In the genomic region with DNA sequence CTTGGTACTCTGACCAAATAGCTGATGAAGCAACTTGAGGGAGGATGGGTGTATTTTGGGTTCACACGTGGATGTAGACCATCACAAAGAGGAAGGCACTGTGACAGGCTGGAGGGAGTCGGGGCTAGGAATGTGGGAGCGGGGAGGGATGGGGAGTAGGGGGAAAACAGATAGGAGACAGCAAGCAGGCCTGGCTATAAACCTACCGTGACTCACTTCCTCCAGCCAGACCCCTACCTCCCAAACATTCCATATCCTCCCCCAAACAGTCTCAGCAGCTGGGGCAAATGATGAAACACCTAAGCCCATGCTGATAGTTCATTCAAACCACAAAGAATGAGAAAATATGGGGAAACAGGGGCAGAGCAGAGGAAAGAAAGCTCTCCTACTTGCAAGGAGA, we compare ENCODE assay signal across 24 mouse cellular contexts.
A peak's percentile ranks its signal among the peaks of the same experiment; 100 is the strongest.
DNase-seq lines count a peak whose midpoint lies in the region; ATAC-seq and TF ChIP-seq lines count a peak whose summit lies in the region.
"Had no signal": no experiment of that assay in that cellular context is flagged by ENCODE, and none has a peak within 500 bp of the region (broad histone marks: within the 10 kb centered on the region; RNA-seq: fewer than 3 reads in every experiment).

No protein-coding gene starts in this region.

- H3K9ac ChIP-seq in heart, adult 2 months (ENCODE audit: low read depth, low read length): no peak overlapping the region
- H3K9ac ChIP-seq in heart, embryonic 15.5 days: no peak overlapping the region
- H3K9ac ChIP-seq: embryonic facial prominence, embryonic 12.5 days; forebrain, embryonic 13.5 days had no signal

- H3K79me2 ChIP-seq in heart, adult 2 months (replicated peaks; ENCODE audit: control insufficient read depth, insufficient read depth, low read length): no peaks in the 10 kb centered on the region

- no peak overlapping the region for H3K4me2 ChIP-seq in heart, embryonic 15.5 days
- H3K4me2 ChIP-seq: embryonic facial prominence, embryonic 12.5 days; forebrain, embryonic 13.5 days had no signal

- peak overlapping the region; percentile 64 for H3K27ac ChIP-seq in heart, embryonic 10.5 days
- no peak overlapping the region for H3K27ac ChIP-seq in heart, adult 2 months
- no peak overlapping the region for H3K27ac ChIP-seq in heart, embryonic 15.5 days
- H3K27ac ChIP-seq: embryonic facial prominence, embryonic 10.5 days; embryonic facial prominence, embryonic 12.5 days; forebrain, embryonic 13.5 days had no signal

- H3K4me3 ChIP-seq in heart, embryonic 10.5 days: no peak overlapping the region
- no peak overlapping the region for H3K4me3 ChIP-seq in heart, adult 2 months
- H3K4me3 ChIP-seq in heart, embryonic 15.5 days: no peak overlapping the region
- H3K4me3 ChIP-seq: embryonic facial prominence, embryonic 10.5 days; embryonic facial prominence, embryonic 12.5 days; forebrain, embryonic 13.5 days had no signal

- TF ChIP-seq POLR2A in heart, adult 2 months (IDR thresholded peaks at IDR 0.05; ENCODE audit: insufficient read depth, low read depth, low read length): no peak

- H3K36me3 ChIP-seq in heart, embryonic 10.5 days: no peaks in the 10 kb centered on the region
- no peaks in the 10 kb centered on the region for H3K36me3 ChIP-seq in heart, adult 2 months (ENCODE audit: control insufficient read depth, insufficient read depth, low read length)
- H3K36me3 ChIP-seq in heart, embryonic 15.5 days: no peaks in the 10 kb centered on the region
- H3K36me3 ChIP-seq: embryonic facial prominence, embryonic 10.5 days; embryonic facial prominence, embryonic 12.5 days; G1E had no signal

- ATAC-seq in heart, embryonic 15.5 days (replicated peaks; ENCODE audit: insufficient number of reproducible peaks, insufficient read depth, low FRiP score, low read depth): 0 out of 2 replicates have a peak, but pooled peaks have one; percentile 10
- ATAC-seq in granulocyte monocyte progenitor cell, adult 5-6 weeks (replicated peaks; ENCODE audit: poor library complexity, severe bottlenecking): peak; percentile 56
- peak; percentile 44 for ATAC-seq in megakaryocyte progenitor cell, adult 5-6 weeks (replicated peaks; ENCODE audit: poor library complexity)
- ATAC-seq: activated CD4-positive, CD25-positive, alpha-beta regulatory T cell, adult 4 months; CD4-positive, CD25-positive, alpha-beta regulatory T cell, adult 4 months; forebrain, embryonic 13.5 days; Patski had no signal

- TF ChIP-seq EP300 in heart, adult 2 months (IDR thresholded peaks at IDR 0.05; ENCODE audit: insufficient read depth, low read depth, low read length): no peak

- no peaks in the 10 kb centered on the region for H3K27me3 ChIP-seq in heart, embryonic 10.5 days (ENCODE audit: insufficient read depth, poor library complexity, severe bottlenecking)
- no peaks in the 10 kb centered on the region for H3K27me3 ChIP-seq in heart, adult 2 months (ENCODE audit: control insufficient read depth, insufficient read depth, low read length)
- no peaks in the 10 kb centered on the region for H3K27me3 ChIP-seq in heart, embryonic 15.5 days
- H3K27me3 ChIP-seq: CH12.LX; embryonic facial prominence, embryonic 12.5 days; forebrain, embryonic 13.5 days; Patski had no signal

- intact Hi-C loops in heart, adult 2 months (cut with DNase I): no loop called here

- WGBS in heart, embryonic 10.5 days: 33% methylated on average over 4 of the region's 4 CpGs
- WGBS in heart, adult 2 months: 39% methylated on average over 4 of the region's 4 CpGs
- 41% methylated on average over 4 of the region's 4 CpGs for WGBS in heart, embryonic 15.5 days

- no peak for TF ChIP-seq CTCF in heart, adult 2 months (IDR thresholded peaks at IDR 0.05)

- peaks cover 34% of the 10 kb centered on the region for H3K4me1 ChIP-seq in heart, embryonic 10.5 days
- no peaks in the 10 kb centered on the region for H3K4me1 ChIP-seq in heart, adult 2 months (ENCODE audit: control insufficient read depth, insufficient read depth, low read length)
- peaks cover 23% of the 10 kb centered on the region for H3K4me1 ChIP-seq in heart, embryonic 15.5 days (replicated peaks)
- H3K4me1 ChIP-seq: forebrain, embryonic 13.5 days had no signal

- no peaks in the 10 kb centered on the region for H3K9me3 ChIP-seq in heart, embryonic 10.5 days
- no peaks in the 10 kb centered on the region for H3K9me3 ChIP-seq in heart, embryonic 15.5 days (replicated peaks)
- H3K9me3 ChIP-seq: embryonic facial prominence, embryonic 10.5 days; embryonic facial prominence, embryonic 12.5 days; forebrain, embryonic 13.5 days; G1E had no signal

- no peak for DNase-seq in heart, embryonic 10.5 days (ENCODE audit: low spot score)
- no peak for DNase-seq in heart, adult 2 months
- DNase-seq in heart, postnatal 4 days: no peak
- no peak for DNase-seq in kidney, postnatal 10 days
- DNase-seq: adrenal gland, adult 8-10 months; adrenal gland, postnatal 14 days; adrenal gland, postnatal 36 days; B cell, adult 2 months; cerebellum, adult 11-12 months; cerebellum, adult 2 months; cerebellum, adult 9-10 months; cerebellum, postnatal 10 days; cerebellum, postnatal 25 days had no signal
